Mouse (Mus musculus) C2C12 (cell line): ENCODE measurements around the gene Cnga4.

ENCODE experiments used
- CTCF ChIP-seq: IDR thresholded peaks from one replicate; pipeline ENCODE4 v1.5.1; 2011; ENCODE audit not compliant: control insufficient read depth, insufficient read depth, insufficient read length
- MYOG ChIP-seq: IDR thresholded peaks from one replicate; pipeline ENCODE4 v1.6.1; 2011; ENCODE audit not compliant: control insufficient read depth, insufficient read length; ENCODE audit errors: extremely low read depth

GRCm38 (mm10) chr7:105424368-105424767 is 20.0 kb downstream of the Cnga4 start:
- TF ChIP-seq CTCF (no peak), MYOG (no peak)
